Mouse (Mus musculus): ENCODE data around the gene Skint9.
"Not testable (repeated sequence)": the region's sequence is repeated elsewhere in the genome, so short reads cannot be mapped to it uniquely, and the experiment has no call there.

Skint9 gene

DNA sequence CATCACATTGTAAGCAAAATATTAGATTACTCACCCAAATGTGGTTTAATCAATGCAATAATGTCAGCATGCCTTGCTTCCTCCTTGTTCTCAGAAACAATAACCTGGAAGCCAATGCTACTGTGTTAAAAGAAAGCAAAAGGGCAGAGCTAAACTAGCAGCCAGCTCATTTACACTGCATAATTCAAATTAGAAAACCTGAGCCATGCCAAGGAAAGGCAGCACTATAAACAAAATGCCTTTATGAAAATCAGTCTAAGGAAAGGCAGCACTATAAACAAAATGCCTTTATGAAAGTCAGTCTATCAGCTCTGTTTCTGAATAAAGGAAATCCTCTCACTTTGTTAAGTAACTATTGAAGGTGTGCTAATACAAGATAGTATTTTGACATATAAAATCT is at the start of gene Skint9:
Gene Skint9 (minus strand): TSS at position 101 of the 400 bp plus-strand sequence.
- DNase-seq = no peak

DNA sequence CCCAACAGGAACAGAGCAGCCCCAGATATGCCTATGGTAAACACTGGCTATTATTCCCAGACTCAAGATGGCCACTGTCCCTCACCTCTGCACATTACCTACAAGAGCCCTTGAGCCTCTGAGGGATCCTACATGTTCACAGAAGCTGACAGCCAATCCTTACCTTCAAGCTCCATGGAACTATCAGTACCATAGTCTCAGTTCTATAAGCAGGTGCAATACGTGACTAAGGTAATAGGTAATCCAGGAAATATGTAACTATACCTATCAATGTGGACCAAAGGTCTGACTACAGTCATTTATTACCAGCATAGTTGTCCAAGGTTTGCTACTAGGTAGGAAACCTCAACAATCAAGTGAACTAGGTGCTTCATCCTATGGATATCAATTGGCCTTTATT is 1.1 kb downstream of the Skint9 start:
- no peak for DNase-seq

DNA sequence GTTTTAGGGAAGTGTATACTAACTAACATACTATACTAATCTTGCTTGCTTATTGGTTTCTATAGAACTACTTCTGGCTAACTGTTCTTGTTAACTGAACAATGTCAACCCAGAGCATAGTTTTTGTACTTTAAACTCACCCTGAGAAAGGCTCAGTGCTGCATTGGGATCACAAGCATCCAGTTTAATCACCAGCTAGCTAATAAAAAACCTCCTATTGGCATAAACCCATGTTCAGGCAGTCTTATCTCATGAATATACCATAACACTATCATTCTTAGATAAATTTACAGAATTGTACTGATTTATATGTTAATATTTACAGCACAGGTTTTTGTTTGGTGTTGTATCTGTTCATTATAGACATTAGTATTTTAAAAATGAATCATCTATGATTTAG is 1.6 kb downstream of the Skint9 start:
- no peak for DNase-seq

DNA sequence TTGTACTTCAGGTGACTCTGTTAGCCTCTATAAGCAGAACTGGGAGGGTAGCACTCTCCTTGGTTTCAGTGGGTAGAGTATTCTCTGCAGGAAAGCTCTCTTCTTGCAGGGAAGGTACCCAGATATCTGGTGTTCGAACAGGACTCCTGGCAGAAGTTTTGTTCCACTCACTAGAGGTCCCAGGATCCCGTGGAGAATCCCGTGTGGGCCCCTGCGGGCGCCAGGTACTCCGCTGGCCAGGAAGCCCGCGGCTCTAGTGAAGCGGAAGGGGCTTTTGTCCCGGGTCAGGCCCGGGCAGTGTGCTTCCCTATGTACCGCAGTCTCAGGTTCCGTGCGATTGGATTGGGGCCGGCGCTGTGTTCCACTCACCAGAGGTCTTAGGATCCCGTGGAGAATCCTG is 84.7 kb downstream of the Skint9 start:
- DNase-seq = not testable (repeated sequence)
